10 mouse cellular contexts compared by ENCODE assay signal in genomic region chr10:3863411-3864195, GRCm38 (mm10).
A peak's percentile ranks its signal among the peaks of the same experiment; 100 is the strongest.
DNase-seq lines count a peak whose midpoint lies in the region; ATAC-seq and TF ChIP-seq lines count a peak whose summit lies in the region.
"Had no signal": no experiment of that assay in that cellular context is flagged by ENCODE, and none has a peak within 500 bp of the region (broad histone marks: within the 10 kb centered on the region; RNA-seq: fewer than 3 reads in every experiment).

No protein-coding gene starts in this region.

- WGBS in heart, embryonic 15.5 days, result 39% methylated on average over 12 of the region's 12 CpGs
- WGBS in hindbrain, embryonic 14.5 days, result 8% methylated on average over 12 of the region's 12 CpGs
- 6% methylated on average over 12 of the region's 12 CpGs for WGBS in neural tube, embryonic 12.5 days
- WGBS in kidney, adult 2 months, result 34% methylated on average over 12 of the region's 12 CpGs

- no peak for ATAC-seq in heart, embryonic 15.5 days (replicated peaks; ENCODE audit: insufficient number of reproducible peaks, insufficient read depth, low FRiP score, low read depth)
- ATAC-seq in hindbrain, embryonic 14.5 days (ENCODE audit: low FRiP score), result peak; percentile 66
- peak; percentile 81 for ATAC-seq in neural tube, embryonic 12.5 days (ENCODE audit: low FRiP score, low read depth)

- no peak for TF ChIP-seq CTCF in kidney, adult 2 months (conservative IDR thresholded peaks at IDR 0.05; ENCODE audit: insufficient read depth, insufficient read length, low read depth, low read length)

- H3K4me3 ChIP-seq in heart, embryonic 15.5 days, result no peak overlapping the region; the same call in 1 of the 2 replicates
- H3K4me3 ChIP-seq in hindbrain, embryonic 14.5 days (replicated peaks; ENCODE audit: low read length), result peak overlapping the region; percentile 10; the same call in 1 of the 2 replicates
- peak overlapping the region; percentile 23 for H3K4me3 ChIP-seq in neural tube, embryonic 12.5 days
- no peak overlapping the region for H3K4me3 ChIP-seq in kidney, adult 2 months (ENCODE audit: insufficient read depth, low read depth, low read length)

- no peaks in the 10 kb centered on the region for H3K9me3 ChIP-seq in heart, embryonic 15.5 days (replicated peaks)
- H3K9me3 ChIP-seq in hindbrain, embryonic 14.5 days (ENCODE audit: control insufficient read depth, low read length), result no peaks in the 10 kb centered on the region
- no peaks in the 10 kb centered on the region for H3K9me3 ChIP-seq in neural tube, embryonic 12.5 days

- H3K4me2 ChIP-seq in heart, embryonic 15.5 days, result no peak overlapping the region
- peak overlapping the region; percentile 46 for H3K4me2 ChIP-seq in hindbrain, embryonic 14.5 days (replicated peaks)
- peak overlapping the region; percentile 58 for H3K4me2 ChIP-seq in neural tube, embryonic 12.5 days (replicated peaks)

- H3K27ac ChIP-seq in heart, embryonic 15.5 days, result peak overlapping the region; percentile 15; the same call in 1 of the 2 replicates
- H3K27ac ChIP-seq in hindbrain, embryonic 14.5 days, result peak overlapping the region; percentile 9
- 0 out of 2 replicates have a peak overlapping the region, but pooled peaks have one; percentile 23 for H3K27ac ChIP-seq in neural tube, embryonic 12.5 days
- no peak overlapping the region for H3K27ac ChIP-seq in kidney, adult 2 months (ENCODE audit: insufficient read depth, low read depth, low read length)

- H3K9ac ChIP-seq in heart, embryonic 15.5 days, result no peak overlapping the region
- H3K9ac ChIP-seq in hindbrain, embryonic 14.5 days, result 0 out of 2 replicates have a peak overlapping the region, but pooled peaks have one; percentile 18
- peak overlapping the region; percentile 33; the same call in 1 of the 2 replicates for H3K9ac ChIP-seq in neural tube, embryonic 12.5 days

- no peaks in the 10 kb centered on the region for H3K27me3 ChIP-seq in heart, embryonic 15.5 days
- H3K27me3 ChIP-seq in hindbrain, embryonic 14.5 days (ENCODE audit: control insufficient read depth, insufficient read depth, low read length), result no peaks in the 10 kb centered on the region
- H3K27me3 ChIP-seq in neural tube, embryonic 12.5 days (replicated peaks), result no peaks in the 10 kb centered on the region
- no peaks in the 10 kb centered on the region for H3K27me3 ChIP-seq in kidney, adult 2 months (replicated peaks; ENCODE audit: control insufficient read depth, insufficient read depth, low read length)

- H3K4me1 ChIP-seq in heart, embryonic 15.5 days (replicated peaks), result peaks cover 6% of the 10 kb centered on the region; the same call in 1 of the 2 replicates
- peaks cover 11% of the 10 kb centered on the region for H3K4me1 ChIP-seq in hindbrain, embryonic 14.5 days (replicated peaks; ENCODE audit: control insufficient read depth, insufficient read depth, low read length)
- peaks cover 19% of the 10 kb centered on the region for H3K4me1 ChIP-seq in neural tube, embryonic 12.5 days
- H3K4me1 ChIP-seq in kidney, adult 2 months (ENCODE audit: control insufficient read depth, insufficient read depth, low read length), result no peaks in the 10 kb centered on the region; the same call in 1 of the 2 replicates

- no peaks in the 10 kb centered on the region for H3K36me3 ChIP-seq in heart, embryonic 15.5 days
- H3K36me3 ChIP-seq in hindbrain, embryonic 14.5 days (replicated peaks; ENCODE audit: control insufficient read depth, insufficient read depth), result no peaks in the 10 kb centered on the region
- H3K36me3 ChIP-seq in neural tube, embryonic 12.5 days, result no peaks in the 10 kb centered on the region
- no peaks in the 10 kb centered on the region for H3K36me3 ChIP-seq in kidney, adult 2 months (ENCODE audit: control insufficient read depth, insufficient read depth, low read length)

- no peak for DNase-seq in heart, postnatal 14 days
- peak; percentile 75 for DNase-seq in embryo, embryonic 10.5 days (ENCODE audit: low spot score)
- DNase-seq in hindbrain, embryonic 14.5 days (ENCODE audit: low spot score), result peak; percentile 62
- no peak for DNase-seq in cerebellum, adult 11-12 months
- DNase-seq in kidney, adult 2 months, result no peak
- no peak for DNase-seq in ovary, adult 18-20 months (ENCODE audit: low spot score)
- DNase-seq: kidney, postnatal 14 days; thymus, postnatal 25 days had no signal

- intact Hi-C loops in heart, postnatal 14 days (cut with DNase I), result no loop called here

- TF ChIP-seq POLR2A in kidney, adult 2 months (IDR thresholded peaks at IDR 0.05; ENCODE audit: low read depth, low read length), result no peak

Comparison
In these comparisons a context has a peak if more than half of its experiments do, and no peak if none do; other contexts are left out.
1. H3K4me3 ChIP-seq: peak in hindbrain, embryonic 14.5 days (single experiment) and neural tube, embryonic 12.5 days (single experiment); none in heart, embryonic 15.5 days (single experiment) and kidney, adult 2 months (single experiment).
2. DNase-seq: peak in embryo, embryonic 10.5 days (single experiment) and hindbrain, embryonic 14.5 days (single experiment); none in heart, postnatal 14 days (0 of 2), cerebellum, adult 11-12 months (single experiment), kidney, adult 2 months (single experiment) and ovary, adult 18-20 months (single experiment).